Mouse (Mus musculus): Measurements from ENCODE around the gene Abcb8. TPM values are rescaled to one million over a fixed set of nuclear protein-coding genes. Genes with fewer than 3 reads are reported as not detected.

Gene Abcb8
- polyA plus RNA-seq, 1 experiment from 2014 or later = 37.1 TPM

DNA sequence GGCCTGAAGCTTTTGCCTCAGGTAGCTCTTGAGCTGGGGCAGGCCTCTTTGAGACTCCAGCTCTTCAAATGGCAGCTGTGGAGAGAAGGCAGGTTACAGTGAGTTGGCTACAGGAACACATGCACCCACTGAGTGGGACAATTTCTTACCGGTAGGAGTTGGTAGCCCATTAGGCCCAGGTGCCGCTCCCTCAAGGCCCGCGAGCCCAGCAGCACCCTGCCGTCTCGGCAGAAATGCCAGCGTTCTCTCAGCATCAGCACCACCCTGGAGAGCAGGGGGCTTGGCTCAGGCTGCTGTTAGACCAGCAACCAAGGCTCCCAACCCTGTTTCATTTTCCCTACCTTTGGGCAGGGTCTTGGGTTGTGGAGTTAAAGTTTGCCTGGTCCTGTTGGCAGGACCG is 47.7 kb downstream of the Abcb8 start:
- Histone ChIP-seq H3K27ac (ENCODE audit: low read depth, low read length) (no peak overlapping the region), H3K4me3 (ENCODE audit: low read depth, low read length) (no peak overlapping the region), H3K27me3 (replicated peaks; ENCODE audit: control insufficient read depth, insufficient read depth, low read length) (no peaks in the 10 kb centered on the region), H3K36me3 (ENCODE audit: control insufficient read depth, insufficient read depth, low read length) (peaks cover 52% of the 10 kb centered on the region), H3K9me3 (replicated peaks; ENCODE audit: control insufficient read depth, low read length) (no peaks in the 10 kb centered on the region), H3K9ac (ENCODE audit: low read length) (no peak overlapping the region), H3K4me2 (ENCODE audit: low read length) (no peak overlapping the region), H3K4me1 (ENCODE audit: control insufficient read depth, insufficient read depth, low read length) (peaks cover 9% of the 10 kb centered on the region)
- ATAC-seq = no peak
- DNase-seq (ENCODE audit: low spot score) = no peak
- 96% methylated on average over 8 of the region's 8 CpGs for WGBS

DNA sequence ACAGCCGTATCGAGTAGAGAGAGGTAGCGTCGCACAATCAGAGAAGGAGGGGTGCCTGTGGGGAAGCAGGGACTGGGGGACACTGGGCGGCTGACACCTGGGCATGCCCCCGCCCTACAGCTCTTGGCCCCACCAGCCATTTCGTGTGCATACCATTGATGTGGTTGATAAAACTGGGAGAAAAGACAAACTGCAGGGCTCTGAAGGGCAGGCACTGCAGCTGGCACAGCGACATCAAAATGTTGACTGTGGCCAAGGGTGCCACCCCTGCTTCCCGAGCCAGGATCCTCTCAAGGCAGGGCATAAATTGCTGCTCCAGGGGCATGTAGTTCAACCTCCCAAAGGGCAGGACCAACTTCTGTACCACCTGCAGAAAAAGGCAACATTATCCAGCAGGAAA is 48.6 kb downstream of the Abcb8 start:
- H3K27me3 ChIP-seq (replicated peaks; ENCODE audit: control insufficient read depth, insufficient read depth, low read length) = no peaks in the 10 kb centered on the region
- DNase-seq (ENCODE audit: low spot score) (no peak), ATAC-seq (no peak)
- H3K36me3 ChIP-seq (ENCODE audit: control insufficient read depth, insufficient read depth, low read length) = peaks cover 49% of the 10 kb centered on the region
- H3K9me3 ChIP-seq (replicated peaks; ENCODE audit: control insufficient read depth, low read length) = no peaks in the 10 kb centered on the region
- H3K4me2 ChIP-seq (ENCODE audit: low read length) = no peak overlapping the region
- H3K27ac ChIP-seq (ENCODE audit: low read depth, low read length) = no peak overlapping the region
- H3K9ac ChIP-seq (ENCODE audit: low read length) = no peak overlapping the region
- WGBS = 89% methylated on average over 9 of the region's 9 CpGs
- peaks cover 9% of the 10 kb centered on the region for H3K4me1 ChIP-seq (ENCODE audit: control insufficient read depth, insufficient read depth, low read length)
- H3K4me3 ChIP-seq (ENCODE audit: low read depth, low read length) = no peak overlapping the region

DNA sequence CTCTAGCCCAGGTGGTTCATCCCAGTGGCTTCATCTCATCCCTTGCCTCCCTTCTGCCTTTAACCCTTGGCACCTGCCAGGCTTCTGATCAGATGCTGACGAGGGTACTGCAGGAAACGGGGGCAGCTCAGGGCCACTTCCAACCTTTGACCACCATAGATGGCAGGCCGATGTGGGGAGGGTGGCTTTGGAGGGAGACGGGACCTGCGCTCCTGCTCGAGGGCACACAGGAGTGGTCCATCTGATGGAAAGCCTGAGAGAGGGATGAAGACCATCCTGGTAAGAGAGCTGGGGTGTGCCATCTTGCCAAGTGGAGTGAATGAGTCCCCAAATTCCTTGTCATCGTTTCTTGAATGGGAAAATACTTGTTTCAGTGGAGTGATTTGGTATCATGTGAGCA is 49.7 kb downstream of the Abcb8 start:
- no peak overlapping the region for H3K4me3 ChIP-seq (ENCODE audit: low read depth, low read length)
- no peak for ATAC-seq
- no peaks in the 10 kb centered on the region for H3K27me3 ChIP-seq (replicated peaks; ENCODE audit: control insufficient read depth, insufficient read depth, low read length)
- peaks cover 18% of the 10 kb centered on the region for H3K4me1 ChIP-seq (ENCODE audit: control insufficient read depth, insufficient read depth, low read length)
- WGBS = 92% methylated on average over 7 of the region's 7 CpGs
- H3K9ac ChIP-seq (ENCODE audit: low read length) = no peak overlapping the region
- H3K4me2 ChIP-seq (ENCODE audit: low read length) = no peak overlapping the region
- no peak overlapping the region for H3K27ac ChIP-seq (ENCODE audit: low read depth, low read length)
- H3K9me3 ChIP-seq (replicated peaks; ENCODE audit: control insufficient read depth, low read length) = no peaks in the 10 kb centered on the region
- DNase-seq (ENCODE audit: low spot score) = no peak
- H3K36me3 ChIP-seq (ENCODE audit: control insufficient read depth, insufficient read depth, low read length) = peaks cover 49% of the 10 kb centered on the region

DNA sequence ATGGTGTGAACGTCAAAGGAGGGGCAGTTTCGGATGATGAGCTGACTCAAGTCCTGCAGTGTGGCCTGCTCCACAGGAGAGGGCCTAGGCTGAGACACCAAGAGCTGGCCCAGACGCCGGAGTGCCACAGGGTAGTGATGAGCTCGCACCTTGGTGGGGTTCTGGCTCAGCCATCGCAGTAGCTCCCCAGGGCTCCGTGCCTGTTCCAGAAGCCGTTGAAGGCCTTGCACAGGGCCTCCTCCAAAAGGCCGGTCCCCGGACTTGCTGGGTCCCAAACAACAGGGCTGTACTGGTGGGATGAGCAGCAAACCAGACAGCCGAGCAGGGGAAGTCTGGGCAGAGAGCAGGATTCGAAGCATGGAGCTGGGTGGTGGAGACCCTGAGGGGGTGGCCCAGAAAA is 50.5 kb downstream of the Abcb8 start:
- peak overlapping the region; percentile 96 for H3K4me3 ChIP-seq (ENCODE audit: low read depth, low read length)
- 85% methylated on average over 12 of the region's 12 CpGs for WGBS
- peaks cover 18% of the 10 kb centered on the region for H3K4me1 ChIP-seq (ENCODE audit: control insufficient read depth, insufficient read depth, low read length)
- peak overlapping the region; percentile 97 for H3K4me2 ChIP-seq (ENCODE audit: low read length)
- no peaks in the 10 kb centered on the region for H3K27me3 ChIP-seq (replicated peaks; ENCODE audit: control insufficient read depth, insufficient read depth, low read length)
- DNase-seq (ENCODE audit: low spot score) = no peak
- no peaks in the 10 kb centered on the region for H3K9me3 ChIP-seq (replicated peaks; ENCODE audit: control insufficient read depth, low read length)
- peak overlapping the region; percentile 95; the same call in 1 of the 2 replicates for H3K9ac ChIP-seq (ENCODE audit: low read length)
- ATAC-seq = no peak
- no peak overlapping the region for H3K27ac ChIP-seq (ENCODE audit: low read depth, low read length)
- H3K36me3 ChIP-seq (ENCODE audit: control insufficient read depth, insufficient read depth, low read length) = peaks cover 44% of the 10 kb centered on the region

DNA sequence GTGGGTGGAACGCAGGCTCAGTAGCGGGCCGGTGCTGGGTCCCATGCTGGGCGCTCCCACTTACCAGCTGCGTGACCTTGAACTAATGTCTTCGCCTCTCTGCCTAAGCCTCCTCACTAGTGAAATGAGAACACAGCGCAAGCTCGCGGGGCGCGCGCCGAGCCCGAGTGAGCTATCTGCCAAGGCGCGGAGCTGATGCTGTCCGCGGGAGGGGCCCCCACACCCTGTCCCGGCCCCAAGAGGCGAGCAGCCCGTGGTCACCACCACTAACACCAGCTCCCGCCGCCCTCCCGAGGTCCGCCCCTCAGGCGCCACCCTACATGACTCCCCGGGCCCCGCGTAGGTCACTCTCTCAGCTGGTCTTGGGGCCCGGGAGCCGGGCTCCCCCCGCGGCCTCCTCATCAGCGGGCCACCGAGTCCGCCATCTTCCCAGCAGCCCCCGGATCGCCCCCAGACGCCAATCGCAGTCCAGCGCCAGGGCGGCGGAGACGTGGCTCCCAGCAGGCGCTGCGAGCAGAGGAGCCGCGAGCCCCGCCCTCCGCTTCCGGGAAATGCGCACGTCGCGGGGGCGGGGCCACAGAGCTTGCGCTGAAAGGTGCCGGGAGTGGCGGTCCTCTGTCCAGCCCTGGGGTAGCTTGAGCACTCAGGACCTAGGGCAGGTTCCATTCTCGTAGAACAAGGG is 51.4 kb downstream of the Abcb8 start, which contains the start of gene Fastk:
Gene Fastk (minus strand): TSS at position 542 of the 682 bp plus-strand sequence.
- peak; percentile 90 for ATAC-seq
- H3K36me3 ChIP-seq (ENCODE audit: control insufficient read depth, insufficient read depth, low read length) = peaks cover 34% of the 10 kb centered on the region
- no peaks in the 10 kb centered on the region for H3K27me3 ChIP-seq (replicated peaks; ENCODE audit: control insufficient read depth, insufficient read depth, low read length)
- H3K9ac ChIP-seq (ENCODE audit: low read length) = peak within 1 kb of the TSS; percentile 95
- H3K4me3 ChIP-seq (ENCODE audit: low read depth, low read length) = peak within 1 kb of the TSS; percentile 96
- peak within 1 kb of the TSS; percentile 85 for H3K27ac ChIP-seq (ENCODE audit: low read depth, low read length)
- peak within 1 kb of the TSS; percentile 97 for H3K4me2 ChIP-seq (ENCODE audit: low read length)
- no peaks in the 10 kb centered on the region for H3K9me3 ChIP-seq (replicated peaks; ENCODE audit: control insufficient read depth, low read length)
- peak; percentile 97 for DNase-seq (ENCODE audit: low spot score)
- under 1% methylated on average over 59 of the region's 60 CpGs for WGBS
- peaks cover 18% of the 10 kb centered on the region for H3K4me1 ChIP-seq (ENCODE audit: control insufficient read depth, insufficient read depth, low read length)

DNA sequence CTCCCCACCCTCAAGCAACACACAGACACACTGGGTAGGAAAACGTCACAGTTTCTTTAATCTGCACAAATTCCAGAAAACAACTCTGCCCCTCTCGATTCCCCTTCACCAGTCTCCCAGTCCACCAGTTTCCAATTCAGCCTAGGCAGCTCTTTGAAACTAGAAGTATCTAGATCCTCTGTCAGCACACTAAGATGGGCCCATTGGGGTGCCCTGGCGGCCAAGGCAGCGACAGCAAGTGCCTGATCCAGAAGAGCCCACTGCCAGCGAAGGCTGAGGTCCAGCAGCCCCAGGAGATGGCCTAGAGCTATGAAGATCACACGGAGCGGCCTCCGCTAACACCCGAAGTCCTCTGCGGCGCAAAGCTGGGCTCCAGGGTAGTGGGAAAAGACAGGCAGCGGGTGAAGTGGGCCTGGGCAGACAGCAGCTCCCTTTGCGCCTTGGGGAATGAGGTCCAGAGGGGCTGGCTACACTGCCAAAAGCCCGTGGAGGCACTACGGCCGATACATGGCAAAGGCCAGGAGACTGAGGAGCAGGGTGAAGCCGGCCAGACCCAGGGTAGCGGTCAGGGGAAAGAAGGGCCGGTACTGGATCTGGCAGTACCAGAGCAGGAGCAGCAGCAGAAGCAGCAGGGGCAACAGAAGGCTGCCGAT is 52.1 kb downstream of the Abcb8 start:
- no peak for ATAC-seq
- Histone ChIP-seq H3K27me3 (replicated peaks; ENCODE audit: control insufficient read depth, insufficient read depth, low read length) (no peaks in the 10 kb centered on the region), H3K9ac (ENCODE audit: low read length) (peak overlapping the region; percentile 95; the same call in 1 of the 2 replicates), H3K9me3 (replicated peaks; ENCODE audit: control insufficient read depth, low read length) (no peaks in the 10 kb centered on the region), H3K4me2 (ENCODE audit: low read length) (peak overlapping the region; percentile 97), H3K4me3 (ENCODE audit: low read depth, low read length) (peak overlapping the region; percentile 96), H3K27ac (ENCODE audit: low read depth, low read length) (peak overlapping the region; percentile 85), H3K36me3 (ENCODE audit: control insufficient read depth, insufficient read depth, low read length) (peaks cover 27% of the 10 kb centered on the region), H3K4me1 (ENCODE audit: control insufficient read depth, insufficient read depth, low read length) (peaks cover 18% of the 10 kb centered on the region)
- WGBS = 64% methylated on average over 20 of the region's 20 CpGs
- no peak for DNase-seq (ENCODE audit: low spot score)

DNA sequence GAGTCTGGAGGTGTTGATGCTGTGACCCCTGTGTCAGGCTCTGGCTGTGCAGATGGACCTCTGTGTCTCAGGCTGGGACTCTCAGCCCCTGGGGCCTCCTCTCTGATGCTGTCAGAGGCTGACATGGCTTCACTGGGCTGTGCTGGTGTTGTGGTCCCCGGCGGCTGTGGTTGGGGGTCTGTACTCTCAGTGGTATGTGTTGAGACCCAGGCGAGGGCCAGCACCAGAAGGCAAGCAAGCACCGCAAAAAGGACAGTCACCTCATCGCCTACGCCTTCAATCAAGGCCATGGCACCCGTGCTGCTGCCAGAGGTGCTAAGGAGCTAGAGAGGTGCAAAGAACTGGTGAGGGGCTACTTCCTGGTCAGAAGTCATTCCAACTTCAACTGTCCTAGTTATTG is 53.2 kb downstream of the Abcb8 start:
- Histone ChIP-seq H3K4me1 (ENCODE audit: control insufficient read depth, insufficient read depth, low read length) (peaks cover 22% of the 10 kb centered on the region), H3K9me3 (replicated peaks; ENCODE audit: control insufficient read depth, low read length) (no peaks in the 10 kb centered on the region), H3K4me2 (ENCODE audit: low read length) (no peak overlapping the region), H3K36me3 (ENCODE audit: control insufficient read depth, insufficient read depth, low read length) (peaks cover 19% of the 10 kb centered on the region), H3K9ac (ENCODE audit: low read length) (no peak overlapping the region), H3K27ac (ENCODE audit: low read depth, low read length) (no peak overlapping the region), H3K4me3 (ENCODE audit: low read depth, low read length) (no peak overlapping the region), H3K27me3 (replicated peaks; ENCODE audit: control insufficient read depth, insufficient read depth, low read length) (no peaks in the 10 kb centered on the region)
- WGBS = 94% methylated on average over 7 of the region's 7 CpGs
- DNase-seq (ENCODE audit: low spot score) (no peak), ATAC-seq (no peak)

DNA sequence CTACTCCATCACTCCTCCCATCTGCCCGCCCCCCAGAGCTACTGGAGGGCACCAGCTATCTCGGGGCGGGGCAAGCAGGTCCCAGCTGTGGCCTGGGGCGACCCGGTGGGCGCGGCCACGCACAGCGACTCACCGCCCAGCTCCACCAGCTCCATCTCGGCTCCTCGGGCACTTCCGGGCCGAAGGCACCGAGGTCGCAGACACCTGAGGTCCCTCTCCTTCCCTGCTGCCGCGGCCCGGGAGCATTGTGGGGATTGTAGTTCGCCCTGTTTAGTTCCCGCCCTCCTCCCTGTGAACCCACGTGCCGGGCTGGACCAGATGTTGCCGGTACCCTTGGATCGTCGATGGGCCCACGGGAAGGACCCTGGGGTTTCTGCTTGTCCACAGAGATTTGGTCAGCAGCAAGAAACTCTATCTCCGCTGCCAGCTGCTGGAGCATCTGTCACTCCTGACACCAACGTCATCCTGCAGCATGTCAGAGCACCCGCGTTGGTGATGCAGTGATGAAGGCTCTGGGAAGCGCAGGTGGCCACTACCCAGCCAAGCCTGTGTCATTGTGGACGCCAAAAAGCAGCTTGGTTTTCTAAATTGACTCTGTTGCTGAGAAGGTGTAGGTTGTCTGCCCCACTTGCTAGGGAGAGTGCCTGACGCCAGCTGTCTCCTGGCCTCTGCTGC is 54.3 kb downstream of the Abcb8 start, which contains the start of gene Tmub1:
Gene Tmub1 (minus strand): TSS at position 231 of the 675 bp plus-strand sequence.
- no peaks in the 10 kb centered on the region for H3K9me3 ChIP-seq (replicated peaks; ENCODE audit: control insufficient read depth, low read length)
- WGBS = 2% methylated on average over 34 of the region's 34 CpGs
- H3K4me2 ChIP-seq (ENCODE audit: low read length) = peak within 1 kb of the TSS; percentile 89
- peak within 1 kb of the TSS; percentile 52; the same call in 1 of the 2 replicates for H3K27ac ChIP-seq (ENCODE audit: low read depth, low read length)
- peaks cover 22% of the 10 kb centered on the region for H3K4me1 ChIP-seq (ENCODE audit: control insufficient read depth, insufficient read depth, low read length)
- H3K27me3 ChIP-seq (replicated peaks; ENCODE audit: control insufficient read depth, insufficient read depth, low read length) = no peaks in the 10 kb centered on the region
- peak within 1 kb of the TSS; percentile 65 for H3K4me3 ChIP-seq (ENCODE audit: low read depth, low read length)
- DNase-seq (ENCODE audit: low spot score) = peak; percentile 72
- peaks cover 8% of the 10 kb centered on the region; the same call in 1 of the 2 replicates for H3K36me3 ChIP-seq (ENCODE audit: control insufficient read depth, insufficient read depth, low read length)
- ATAC-seq = peak; percentile 45
- H3K9ac ChIP-seq (ENCODE audit: low read length) = peak within 1 kb of the TSS; percentile 73
